Mouse (Mus musculus) cerebellum, adult 9-11 months (tissue): ENCODE measurements around the gene S100a5.

Experiments used
- DNase-seq: peaks from one replicate; pipeline ENCODE4 v3.0.0; 2022

S100a5 gene

GRCm38 (mm10) chr3:90627366-90627765, 19.0 kb downstream of the S100a5 start:
- no peak for DNase-seq

- no peak for DNase-seq
Measured at GRCm38 (mm10) chr3:90627807-90628206, 19.5 kb downstream of the S100a5 start.

DNA sequence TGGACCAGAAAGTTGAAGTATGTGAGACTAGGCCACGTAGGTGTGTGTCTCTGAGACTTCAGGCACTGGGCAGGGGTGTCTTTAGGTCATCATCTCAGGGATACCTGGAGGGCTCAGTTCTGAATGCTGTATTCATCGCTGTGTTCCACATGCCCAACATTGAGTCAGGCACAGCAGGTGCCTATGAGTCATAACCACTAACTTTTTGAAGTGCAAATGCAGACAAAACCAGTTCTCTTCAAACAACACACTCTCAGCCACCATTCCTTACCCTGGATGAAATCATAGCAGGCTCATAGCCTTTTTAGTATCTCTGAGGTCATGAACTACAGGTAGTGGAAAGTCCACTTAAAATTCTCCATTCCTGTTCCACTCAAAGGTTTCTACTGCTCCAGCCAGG, 21.0 kb downstream of the S100a5 start:
- no peak for DNase-seq

- no peak for DNase-seq
Measured at GRCm38 (mm10) chr3:90631984-90632383, 23.7 kb downstream of the S100a5 start.

DNA sequence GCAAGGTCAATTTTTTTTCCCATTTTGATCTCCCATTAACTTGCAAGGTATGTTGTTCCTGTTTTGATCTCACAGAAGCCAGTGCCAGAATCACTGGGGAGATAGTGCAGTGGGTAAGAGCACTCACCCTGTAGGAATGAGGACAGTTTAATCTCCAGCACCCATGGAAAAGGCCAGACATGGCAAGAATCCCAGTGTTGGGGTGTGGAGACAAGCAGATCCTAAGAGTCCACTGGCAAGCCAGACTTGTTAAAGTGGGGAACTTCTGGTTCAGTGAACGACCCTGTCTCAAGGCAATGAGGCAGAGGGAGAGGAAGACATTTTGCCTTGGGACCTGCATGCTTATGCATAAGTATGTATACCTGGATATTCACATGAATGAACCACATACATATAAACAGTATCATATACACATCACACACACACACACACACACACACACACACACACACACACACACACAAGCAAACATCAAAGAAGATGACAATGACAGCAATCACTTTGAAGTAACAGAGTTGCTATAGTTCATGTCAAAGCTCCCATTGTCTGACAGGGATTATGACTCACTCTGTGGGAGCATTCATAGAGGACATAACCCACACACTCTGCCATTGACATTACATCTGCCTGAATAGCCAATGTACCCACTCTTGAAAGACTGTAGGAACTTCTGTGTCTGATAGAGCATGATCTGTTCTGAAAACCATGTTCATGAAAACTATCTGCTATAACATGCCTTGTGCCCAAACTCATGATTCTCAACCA, 30.4 kb downstream of the S100a5 start:
- DNase-seq: no peak

GRCm38 (mm10) chr3:90639511-90640154, 31.3 kb downstream of the S100a5 start:
- no peak for DNase-seq

GRCm38 (mm10) chr3:90640981-90641380, 32.7 kb downstream of the S100a5 start:
- DNase-seq: no peak

- DNase-seq: no peak
Measured at GRCm38 (mm10) chr3:90644220-90644619, 35.9 kb downstream of the S100a5 start.

GRCm38 (mm10) chr3:90647291-90647690, 39.0 kb downstream of the S100a5 start:
- DNase-seq: no peak

- DNase-seq: no peak
Measured at GRCm38 (mm10) chr3:90648981-90649380, 40.7 kb downstream of the S100a5 start.

- no peak for DNase-seq
Measured at GRCm38 (mm10) chr3:90649832-90650231, 41.5 kb downstream of the S100a5 start.

DNA sequence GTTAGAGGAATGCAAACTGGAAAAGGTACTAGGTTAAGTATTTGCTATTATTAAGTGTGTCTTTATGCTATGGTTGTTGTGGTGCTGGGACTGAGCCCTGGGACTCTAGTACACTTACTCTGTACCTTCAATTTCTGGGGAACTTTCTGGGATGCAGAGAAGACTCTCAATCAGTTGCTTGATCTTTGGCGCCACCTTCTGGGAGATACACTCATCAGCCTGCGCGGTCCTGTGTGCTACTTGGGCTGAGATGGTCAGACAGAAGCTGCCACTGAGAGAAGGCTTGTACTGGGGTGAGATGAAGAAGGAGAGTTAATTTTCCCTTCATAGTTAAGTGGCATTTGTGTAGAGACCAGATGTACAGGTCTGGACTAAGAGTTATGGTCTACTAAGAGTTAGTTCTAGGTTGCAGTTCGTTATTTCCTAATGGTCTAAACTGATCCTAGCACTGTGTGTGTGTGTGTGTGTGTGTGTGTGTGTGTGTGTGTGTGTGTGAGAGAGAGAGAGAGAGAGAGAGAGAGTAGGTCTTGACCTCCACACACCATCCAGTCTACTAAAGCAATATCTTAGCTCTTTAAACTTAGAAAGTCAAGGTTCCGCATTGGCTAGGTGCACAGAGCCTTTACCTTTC, 44.7 kb downstream of the S100a5 start:
- peak; percentile 31 for DNase-seq

DNA sequence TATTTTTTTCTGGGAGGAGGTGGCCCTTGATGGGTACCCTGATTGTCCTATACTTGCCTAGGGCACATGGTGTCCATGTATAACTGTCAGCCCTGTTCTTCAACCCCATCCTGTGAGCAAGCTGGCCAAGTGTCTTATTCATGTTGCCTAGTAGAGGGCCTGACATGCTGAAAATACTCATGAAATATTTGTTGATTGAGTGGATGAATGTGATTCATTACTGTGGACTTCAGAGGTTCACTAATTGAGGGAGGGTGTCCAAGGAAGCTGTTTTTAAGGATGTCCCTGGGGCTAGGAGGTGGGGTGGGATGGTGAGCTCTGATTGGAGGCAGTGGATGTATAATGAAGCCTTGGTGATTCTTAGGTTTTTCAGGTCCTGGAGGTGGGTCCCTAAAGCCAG, 45.4 kb downstream of the S100a5 start, which contains the start of gene S100a7a:
Gene S100a7a (plus strand): TSS at position 301 of the 400 bp plus-strand sequence.
- DNase-seq: no peak

GRCm38 (mm10) chr3:90657405-90657804, 49.1 kb downstream of the S100a5 start:
- DNase-seq: no peak

GRCm38 (mm10) chr3:90659364-90660044, 51.2 kb downstream of the S100a5 start:
- DNase-seq: no peak
